Mouse (Mus musculus): ENCODE data around the gene Sdk1. TPM values are rescaled to one million over a fixed set of nuclear protein-coding genes. Genes with fewer than 3 reads are reported as not detected.

Sdk1 gene
- polyA plus RNA-seq, 1 experiment: 1.6 TPM

- Histone ChIP-seq H3K4me1 (ENCODE audit: control insufficient read depth, insufficient read depth, low read length) (no peaks in the 10 kb centered on the region), H3K36me3 (ENCODE audit: control insufficient read depth, insufficient read depth, low read length, poor library complexity, severe bottlenecking) (no peaks in the 10 kb centered on the region), H3K27me3 (ENCODE audit: control insufficient read depth, insufficient read depth, low read length, poor library complexity, severe bottlenecking) (no peaks in the 10 kb centered on the region), H3K4me3 (ENCODE audit: low read depth, low read length) (no peak overlapping the region), H3K9ac (ENCODE audit: low read depth, poor library complexity, severe bottlenecking) (no peak overlapping the region), H3K27ac (ENCODE audit: insufficient read depth, low read length) (no peak overlapping the region), H3K9me3 (replicated peaks; ENCODE audit: control insufficient read depth, insufficient read depth, low read length, poor library complexity, severe bottlenecking) (no peaks in the 10 kb centered on the region)
- no peak for TF ChIP-seq EP300 (IDR thresholded peaks at IDR 0.05; ENCODE audit: insufficient read depth, low read depth, low read length)
- TF ChIP-seq POLR2A (IDR thresholded peaks at IDR 0.05; ENCODE audit: insufficient read depth, low read length): no peak
- no peak for TF ChIP-seq CTCF (IDR thresholded peaks at IDR 0.05; ENCODE audit: low read depth, low read length)
Measured at GRCm38 (mm10) chr5:141277112-141277511, 35.8 kb downstream of the Sdk1 start.

GRCm38 (mm10) chr5:141281751-141282150 is 40.5 kb downstream of the Sdk1 start:
- Histone ChIP-seq H3K9ac (ENCODE audit: low read depth, poor library complexity, severe bottlenecking) (no peak overlapping the region), H3K9me3 (replicated peaks; ENCODE audit: control insufficient read depth, insufficient read depth, low read length, poor library complexity, severe bottlenecking) (no peaks in the 10 kb centered on the region), H3K4me3 (ENCODE audit: low read depth, low read length) (no peak overlapping the region), H3K4me1 (ENCODE audit: control insufficient read depth, insufficient read depth, low read length) (no peaks in the 10 kb centered on the region), H3K36me3 (ENCODE audit: control insufficient read depth, insufficient read depth, low read length, poor library complexity, severe bottlenecking) (no peaks in the 10 kb centered on the region), H3K27ac (ENCODE audit: insufficient read depth, low read length) (no peak overlapping the region), H3K27me3 (ENCODE audit: control insufficient read depth, insufficient read depth, low read length, poor library complexity, severe bottlenecking) (no peaks in the 10 kb centered on the region)
- TF ChIP-seq POLR2A (IDR thresholded peaks at IDR 0.05; ENCODE audit: insufficient read depth, low read length) (no peak), EP300 (IDR thresholded peaks at IDR 0.05; ENCODE audit: insufficient read depth, low read depth, low read length) (no peak), CTCF (IDR thresholded peaks at IDR 0.05; ENCODE audit: low read depth, low read length) (no peak)

GRCm38 (mm10) chr5:141289611-141290010 is 48.3 kb downstream of the Sdk1 start:
- Histone ChIP-seq H3K9ac (ENCODE audit: low read depth, poor library complexity, severe bottlenecking) (no peak overlapping the region), H3K4me3 (ENCODE audit: low read depth, low read length) (no peak overlapping the region), H3K9me3 (replicated peaks; ENCODE audit: control insufficient read depth, insufficient read depth, low read length, poor library complexity, severe bottlenecking) (no peaks in the 10 kb centered on the region), H3K27me3 (ENCODE audit: control insufficient read depth, insufficient read depth, low read length, poor library complexity, severe bottlenecking) (no peaks in the 10 kb centered on the region), H3K36me3 (ENCODE audit: control insufficient read depth, insufficient read depth, low read length, poor library complexity, severe bottlenecking) (no peaks in the 10 kb centered on the region), H3K27ac (ENCODE audit: insufficient read depth, low read length) (no peak overlapping the region), H3K4me1 (ENCODE audit: control insufficient read depth, insufficient read depth, low read length) (no peaks in the 10 kb centered on the region)
- TF ChIP-seq CTCF (IDR thresholded peaks at IDR 0.05; ENCODE audit: low read depth, low read length): no peak
- TF ChIP-seq POLR2A (IDR thresholded peaks at IDR 0.05; ENCODE audit: insufficient read depth, low read length): no peak
- no peak for TF ChIP-seq EP300 (IDR thresholded peaks at IDR 0.05; ENCODE audit: insufficient read depth, low read depth, low read length)

GRCm38 (mm10) chr5:141295240-141295639 is 54.0 kb downstream of the Sdk1 start:
- H3K27me3 ChIP-seq (ENCODE audit: control insufficient read depth, insufficient read depth, low read length, poor library complexity, severe bottlenecking): no peaks in the 10 kb centered on the region
- TF ChIP-seq POLR2A (IDR thresholded peaks at IDR 0.05; ENCODE audit: insufficient read depth, low read length): no peak
- no peak for TF ChIP-seq CTCF (IDR thresholded peaks at IDR 0.05; ENCODE audit: low read depth, low read length)
- TF ChIP-seq EP300 (IDR thresholded peaks at IDR 0.05; ENCODE audit: insufficient read depth, low read depth, low read length): no peak
- no peaks in the 10 kb centered on the region for H3K36me3 ChIP-seq (ENCODE audit: control insufficient read depth, insufficient read depth, low read length, poor library complexity, severe bottlenecking)
- no peak overlapping the region for H3K9ac ChIP-seq (ENCODE audit: low read depth, poor library complexity, severe bottlenecking)
- H3K9me3 ChIP-seq (replicated peaks; ENCODE audit: control insufficient read depth, insufficient read depth, low read length, poor library complexity, severe bottlenecking): no peaks in the 10 kb centered on the region
- no peak overlapping the region for H3K27ac ChIP-seq (ENCODE audit: insufficient read depth, low read length)
- no peak overlapping the region for H3K4me3 ChIP-seq (ENCODE audit: low read depth, low read length)
- no peaks in the 10 kb centered on the region for H3K4me1 ChIP-seq (ENCODE audit: control insufficient read depth, insufficient read depth, low read length)

- H3K9ac ChIP-seq (ENCODE audit: low read depth, poor library complexity, severe bottlenecking): no peak overlapping the region
- TF ChIP-seq POLR2A (IDR thresholded peaks at IDR 0.05; ENCODE audit: insufficient read depth, low read length) (no peak), EP300 (IDR thresholded peaks at IDR 0.05; ENCODE audit: insufficient read depth, low read depth, low read length) (no peak)
- no peaks in the 10 kb centered on the region for H3K27me3 ChIP-seq (ENCODE audit: control insufficient read depth, insufficient read depth, low read length, poor library complexity, severe bottlenecking)
- no peak overlapping the region for H3K4me3 ChIP-seq (ENCODE audit: low read depth, low read length)
- H3K36me3 ChIP-seq (ENCODE audit: control insufficient read depth, insufficient read depth, low read length, poor library complexity, severe bottlenecking): no peaks in the 10 kb centered on the region
- no peaks in the 10 kb centered on the region for H3K9me3 ChIP-seq (replicated peaks; ENCODE audit: control insufficient read depth, insufficient read depth, low read length, poor library complexity, severe bottlenecking)
- no peaks in the 10 kb centered on the region for H3K4me1 ChIP-seq (ENCODE audit: control insufficient read depth, insufficient read depth, low read length)
- H3K27ac ChIP-seq (ENCODE audit: insufficient read depth, low read length): no peak overlapping the region
Measured at GRCm38 (mm10) chr5:141302287-141302694, 61.0 kb downstream of the Sdk1 start.

- no peaks in the 10 kb centered on the region for H3K9me3 ChIP-seq (replicated peaks; ENCODE audit: control insufficient read depth, insufficient read depth, low read length, poor library complexity, severe bottlenecking)
- TF ChIP-seq CTCF (IDR thresholded peaks at IDR 0.05; ENCODE audit: low read depth, low read length) (no peak), POLR2A (IDR thresholded peaks at IDR 0.05; ENCODE audit: insufficient read depth, low read length) (no peak), EP300 (IDR thresholded peaks at IDR 0.05; ENCODE audit: insufficient read depth, low read depth, low read length) (no peak)
- no peaks in the 10 kb centered on the region for H3K4me1 ChIP-seq (ENCODE audit: control insufficient read depth, insufficient read depth, low read length)
- H3K4me3 ChIP-seq (ENCODE audit: low read depth, low read length): no peak overlapping the region
- H3K27me3 ChIP-seq (ENCODE audit: control insufficient read depth, insufficient read depth, low read length, poor library complexity, severe bottlenecking): no peaks in the 10 kb centered on the region
- no peak overlapping the region for H3K9ac ChIP-seq (ENCODE audit: low read depth, poor library complexity, severe bottlenecking)
- no peaks in the 10 kb centered on the region for H3K36me3 ChIP-seq (ENCODE audit: control insufficient read depth, insufficient read depth, low read length, poor library complexity, severe bottlenecking)
- H3K27ac ChIP-seq (ENCODE audit: insufficient read depth, low read length): no peak overlapping the region
Measured at GRCm38 (mm10) chr5:141303746-141304145, 62.5 kb downstream of the Sdk1 start.
